Mouse (Mus musculus) adrenal gland, postnatal 4 days (tissue): ENCODE data around the gene Tas2r134. TPM values are rescaled to one million over a fixed set of nuclear protein-coding genes. Genes with fewer than 3 reads are reported as not detected.

ENCODE experiments used
- DNase-seq, 2 experiments: peaks; one replicate each; pipeline ENCODE4 v3.0.0; 2021 to 2022; ENCODE audit warnings: low spot score in 2 of 2, mixed read lengths in 2 of 2
- total RNA-seq, 2 experiments: library from RNA; stranded (reverse); gene quantifications; 2 replicates each; pipeline ENCODE4 v1.2.3; 2021

Gene Tas2r134
- total RNA-seq, 2 experiments from 2014 or later: not detected

- DNase-seq: no peak
These were observed 22.6 kb downstream of the Tas2r134 start for GRCm38 (mm10) chr2:51649887-51650286.

GRCm38 (mm10) chr2:51652086-51652485 is 24.8 kb downstream of the Tas2r134 start:
- no peak for DNase-seq

DNA sequence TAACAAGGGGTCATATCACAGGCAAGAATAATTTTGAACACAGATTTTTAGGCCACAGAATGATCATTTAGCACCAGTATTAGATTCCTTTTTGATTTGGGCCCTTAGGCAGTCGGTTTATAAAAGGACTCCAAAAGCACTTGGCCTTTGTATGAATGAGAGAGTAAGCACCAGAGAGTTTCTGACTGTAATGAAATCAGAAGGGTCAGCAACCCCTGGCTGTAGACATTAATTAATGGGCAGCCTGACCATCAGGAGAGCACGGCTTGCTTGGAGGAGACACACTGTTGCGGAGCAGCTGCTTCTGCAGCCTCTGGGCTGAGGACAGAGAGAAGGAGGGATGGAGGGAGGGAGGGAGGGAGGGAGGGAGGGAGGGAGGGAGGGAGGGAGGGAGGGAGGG is 30.4 kb downstream of the Tas2r134 start:
- DNase-seq: no peak

DNA sequence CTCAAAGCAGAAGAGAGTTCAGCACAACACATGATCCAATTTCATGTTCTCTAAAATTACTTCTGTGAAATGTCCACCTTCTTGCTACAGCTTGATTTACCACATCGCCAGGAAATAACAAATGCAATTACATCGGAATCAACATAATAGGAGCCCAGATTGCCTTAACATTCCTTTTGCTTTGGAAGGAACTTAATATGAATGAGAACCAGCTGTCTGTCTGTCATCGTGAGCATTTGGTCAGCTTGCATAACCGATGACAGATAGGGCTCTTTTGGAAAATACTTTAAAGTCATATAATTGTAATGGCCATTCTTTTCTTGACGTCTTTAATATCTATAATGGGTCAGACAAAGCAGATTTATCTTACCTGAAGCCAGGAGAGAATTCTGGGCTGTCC is 31.0 kb downstream of the Tas2r134 start:
- no peak for DNase-seq

DNA sequence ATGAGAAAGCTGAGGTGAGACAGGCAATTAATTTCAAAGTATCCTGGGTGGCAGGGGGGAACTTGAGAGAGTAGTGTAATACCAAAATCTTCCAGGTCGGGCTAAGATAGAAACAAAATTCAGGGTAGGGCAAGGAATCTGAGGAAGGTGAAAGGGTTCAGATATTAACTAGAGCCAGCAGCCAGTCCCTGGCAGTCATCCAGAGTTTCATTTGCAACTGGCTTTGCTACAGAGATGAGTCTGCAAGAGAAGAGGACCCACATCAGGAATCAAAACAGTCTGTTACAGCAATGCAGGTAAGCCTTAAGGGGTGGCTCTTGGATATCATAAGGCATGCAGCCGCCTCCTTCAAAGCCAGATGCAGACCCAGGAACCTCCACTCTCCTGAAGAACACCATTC is 47.0 kb downstream of the Tas2r134 start:
- DNase-seq: no peak
